Mouse (Mus musculus) stomach, embryonic 16.5 days (tissue): ENCODE data around the gene Ercc6l. TPM values are rescaled to one million over a fixed set of nuclear protein-coding genes. Genes with fewer than 3 reads are reported as not detected.
A peak's percentile ranks its signal among the peaks of the same experiment; 100 is the strongest.

Source experiments
- ATAC-seq: fragments of 200-750 bp; cut with Nextera tagmentation; 2 replicates; pipeline ENCODE4 v1.8.0; 2017; ENCODE audit warnings: moderate number of reproducible peaks, moderate TSS enrichment; ENCODE audit not compliant: insufficient read depth, low FRiP score
- H3K27ac ChIP-seq: fragments of 300-500 bp; sonication (generic); 2 replicates; pipeline ENCODE4 v1.5.1; 2014; ENCODE audit warnings: low read length
- H3K27me3 ChIP-seq: fragments of 300-500 bp; sonication (generic); 2 replicates; pipeline ENCODE4 v1.6.1; 2014; ENCODE audit warnings: low read length, control low read depth, mixed read lengths; ENCODE audit not compliant: control insufficient read depth, insufficient read depth
- H3K36me3 ChIP-seq: fragments of 300-500 bp; sonication (generic); 2 replicates; pipeline ENCODE4 v1.6.1; 2014; ENCODE audit warnings: low read length; ENCODE audit not compliant: control insufficient read depth, insufficient read depth
- H3K4me1 ChIP-seq: fragments of 300-500 bp; sonication (generic); 2 replicates; pipeline ENCODE4 v1.6.1; 2014; ENCODE audit warnings: low read length, control low read depth, mixed read lengths; ENCODE audit not compliant: control insufficient read depth, insufficient read depth
- H3K4me2 ChIP-seq: fragments of 300-500 bp; sonication (generic); 2 replicates; pipeline ENCODE4 v1.6.1; 2014; ENCODE audit warnings: low read depth, low read length, mixed read lengths
- H3K4me3 ChIP-seq: fragments of 300-500 bp; sonication (generic); replicated peaks from 2 replicates; pipeline ENCODE4 v1.5.1; 2014; ENCODE audit warnings: mild to moderate bottlenecking, low read length
- H3K9ac ChIP-seq: fragments of 300-500 bp; sonication (generic); 2 replicates; pipeline ENCODE4 v1.6.1; 2014; ENCODE audit warnings: low read length
- H3K9me3 ChIP-seq: fragments of 300-500 bp; sonication (generic); replicated peaks from 2 replicates; pipeline ENCODE4 v1.6.1; 2016; ENCODE audit warnings: low read length, control low read depth; ENCODE audit not compliant: control insufficient read depth
- WGBS: fragments of 180-500 bp; shearing (Covaris S2); extraction: QIAGEN DNeasy Blood & Tissue Kit; methylation state at CpG from one replicate; pipeline ENCODE4 v1.1.7; 2014; 5-methylcytosine and 5-hydroxymethylcytosine counted together
- polyA plus RNA-seq: library from polyadenylated mRNA; unstranded; fragments of >200 nt; fragmentation: Nextera tagmentation; extraction: Ambion mirVana; gene quantifications from 2 replicates; pipeline ENCODE4 v1.2.1, GENCODE M21; 2015

Gene Ercc6l
- 9.7 and 10.1 TPM in 2 replicates for polyA plus RNA-seq

GRCm38 (mm10) chrX:102156618-102157422 lies at the start of gene Ercc6l:
Ercc6l (minus strand) TSS chrX:102157091.
- no peaks in the 10 kb centered on the region for H3K27me3 ChIP-seq
- H3K9ac ChIP-seq: peak within 1 kb of the TSS; percentile 73
- H3K4me2 ChIP-seq: peak within 1 kb of the TSS; percentile 46
- 11% methylated on average over 42 of the region's 42 CpGs for WGBS
- H3K36me3 ChIP-seq: no peaks in the 10 kb centered on the region
- H3K27ac ChIP-seq: peak within 1 kb of the TSS; percentile 70; the same call in 1 of the 2 replicates
- ATAC-seq: peak; percentile 98
- H3K4me1 ChIP-seq: no peaks in the 10 kb centered on the region
- peak within 1 kb of the TSS; percentile 61 for H3K4me3 ChIP-seq
- H3K9me3 ChIP-seq: no peaks in the 10 kb centered on the region

GRCm38 (mm10) chrX:102190840-102191239 lies 33.9 kb upstream of the Ercc6l start:
- 73% methylated on average over 1 of the region's 1 CpGs for WGBS
- ATAC-seq: no peak

GRCm38 (mm10) chrX:102189581-102189980 lies 32.7 kb upstream of the Ercc6l start:
- Histone ChIP-seq H3K27me3 (no peaks in the 10 kb centered on the region; the same call in 1 of the 2 replicates), H3K4me3 (peak overlapping the region; percentile 63; the same call in 1 of the 2 replicates), H3K4me1 (no peaks in the 10 kb centered on the region), H3K4me2 (0 out of 2 replicates have a peak overlapping the region, but pooled peaks have one; percentile 12), H3K27ac (no peak overlapping the region), H3K36me3 (no peaks in the 10 kb centered on the region), H3K9ac (peak overlapping the region; percentile 31; the same call in 1 of the 2 replicates), H3K9me3 (no peaks in the 10 kb centered on the region)
- 47% methylated on average over 5 of the region's 5 CpGs for WGBS
- no peak for ATAC-seq

More at GRCm38 (mm10) chrX:102190840-102191239, 33.9 kb upstream of the Ercc6l start:
- Histone ChIP-seq H3K9ac (no peak overlapping the region), H3K4me2 (no peak overlapping the region), H3K36me3 (no peaks in the 10 kb centered on the region), H3K27me3 (no peaks in the 10 kb centered on the region; the same call in 1 of the 2 replicates), H3K27ac (no peak overlapping the region), H3K9me3 (no peaks in the 10 kb centered on the region), H3K4me3 (no peak overlapping the region), H3K4me1 (no peaks in the 10 kb centered on the region)

GRCm38 (mm10) chrX:102188712-102189497 lies 32.0 kb upstream of the Ercc6l start, which contains the start of gene Rps4x:
Rps4x (minus strand) TSS chrX:102189394.
- WGBS: 15% methylated on average over 37 of the region's 37 CpGs
- Histone ChIP-seq H3K4me1 (no peaks in the 10 kb centered on the region), H3K9me3 (no peaks in the 10 kb centered on the region), H3K36me3 (no peaks in the 10 kb centered on the region), H3K9ac (peak within 1 kb of the TSS; percentile 85), H3K27ac (peak within 1 kb of the TSS; percentile 79), H3K27me3 (no peaks in the 10 kb centered on the region; the same call in 1 of the 2 replicates), H3K4me3 (peak within 1 kb of the TSS; percentile 63), H3K4me2 (peak within 1 kb of the TSS; percentile 65)
- ATAC-seq: peak; percentile 89

GRCm38 (mm10) chrX:102187023-102187699 lies 30.3 kb upstream of the Ercc6l start:
- ATAC-seq: no peak
- WGBS: 30% methylated on average over 11 of the region's 11 CpGs
- Histone ChIP-seq H3K4me1 (no peaks in the 10 kb centered on the region), H3K9me3 (no peaks in the 10 kb centered on the region), H3K4me2 (peak overlapping the region; percentile 65), H3K27me3 (no peaks in the 10 kb centered on the region; the same call in 1 of the 2 replicates), H3K9ac (peak overlapping the region; percentile 85), H3K4me3 (peak overlapping the region; percentile 63), H3K36me3 (no peaks in the 10 kb centered on the region), H3K27ac (no peak overlapping the region)

GRCm38 (mm10) chrX:102182575-102182974 lies 25.7 kb upstream of the Ercc6l start:
- peaks cover 3% of the 10 kb centered on the region; the same call in 1 of the 2 replicates for H3K27me3 ChIP-seq
- no peak for ATAC-seq

GRCm38 (mm10) chrX:102175538-102176287 lies 18.8 kb upstream of the Ercc6l start:
- H3K4me1 ChIP-seq: no peaks in the 10 kb centered on the region
- no peak overlapping the region for H3K9ac ChIP-seq
- no peak overlapping the region for H3K4me3 ChIP-seq
- H3K27me3 ChIP-seq: peaks cover 1% of the 10 kb centered on the region; the same call in 1 of the 2 replicates
- no peak overlapping the region for H3K4me2 ChIP-seq
- WGBS: 86% methylated on average over 5 of the region's 5 CpGs
- H3K36me3 ChIP-seq: no peaks in the 10 kb centered on the region
- no peak for ATAC-seq
- H3K9me3 ChIP-seq: no peaks in the 10 kb centered on the region
- H3K27ac ChIP-seq: no peak overlapping the region

More at GRCm38 (mm10) chrX:102182575-102182974, 25.7 kb upstream of the Ercc6l start:
- Histone ChIP-seq H3K4me1 (no peaks in the 10 kb centered on the region), H3K27ac (no peak overlapping the region), H3K36me3 (no peaks in the 10 kb centered on the region), H3K4me3 (no peak overlapping the region), H3K9ac (no peak overlapping the region), H3K4me2 (no peak overlapping the region), H3K9me3 (no peaks in the 10 kb centered on the region)

- H3K27ac ChIP-seq: no peak overlapping the region
- WGBS: 52% methylated on average over 3 of the region's 3 CpGs
- H3K9me3 ChIP-seq: no peaks in the 10 kb centered on the region
- H3K36me3 ChIP-seq: no peaks in the 10 kb centered on the region
- no peaks in the 10 kb centered on the region for H3K27me3 ChIP-seq
- H3K9ac ChIP-seq: no peak overlapping the region
- no peak overlapping the region for H3K4me3 ChIP-seq
- H3K4me2 ChIP-seq: no peak overlapping the region
- H3K4me1 ChIP-seq: no peaks in the 10 kb centered on the region
- no peak for ATAC-seq
Measured at GRCm38 (mm10) chrX:102170900-102171299, 14.0 kb upstream of the Ercc6l start.
